In the genomic region with DNA sequence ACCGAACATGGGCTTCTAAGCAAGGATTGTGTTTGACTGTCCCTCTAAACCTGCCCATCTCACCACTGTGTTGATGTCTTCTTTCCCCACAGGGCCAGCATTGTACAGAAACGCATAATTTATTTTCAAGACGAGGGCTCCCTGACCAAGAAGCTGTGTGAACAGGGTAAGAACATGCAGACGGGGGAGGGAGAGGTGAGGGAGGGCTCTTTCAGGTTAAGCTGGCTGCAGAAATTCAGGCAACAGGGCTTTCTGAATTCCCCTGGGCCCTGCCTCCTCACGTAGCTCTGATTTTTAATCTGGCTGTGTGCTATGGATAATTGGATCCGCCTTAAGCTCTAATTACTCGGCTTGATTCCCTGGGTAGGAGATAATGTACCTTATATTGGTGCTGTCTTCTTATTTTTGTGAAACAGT, we compare ENCODE assay signal across 21 mouse cellular contexts.
DNase-seq lines count a peak whose midpoint lies in the region; ATAC-seq and TF ChIP-seq lines count a peak whose summit lies in the region.
"Had no signal": no experiment of that assay in that cellular context is flagged by ENCODE, and none has a peak within 500 bp of the region (broad histone marks: within the 10 kb centered on the region; RNA-seq: fewer than 3 reads in every experiment).

No protein-coding gene starts in this region.

- peaks cover 4% of the 10 kb centered on the region for H3K4me1 ChIP-seq in forebrain, embryonic 12.5 days
- H3K4me1 ChIP-seq in forebrain, embryonic 10.5 days, result peaks cover 9% of the 10 kb centered on the region
- 0 out of 2 replicates have a peak, but pooled peaks cover 5% of the 10 kb centered on the region for H3K4me1 ChIP-seq in hindbrain, embryonic 16.5 days (ENCODE audit: control insufficient read depth, insufficient read depth, low read depth, low read length)
- 0 out of 2 replicates have a peak, but pooled peaks cover 2% of the 10 kb centered on the region for H3K4me1 ChIP-seq in midbrain, postnatal 0 days (ENCODE audit: insufficient read depth, low read length)
- H3K4me1 ChIP-seq: kidney, embryonic 15.5 days; liver, embryonic 13.5 days; lung, embryonic 15.5 days had no signal

- no peak overlapping the region for H3K9ac ChIP-seq in forebrain, embryonic 12.5 days
- no peak overlapping the region for H3K9ac ChIP-seq in hindbrain, embryonic 16.5 days (ENCODE audit: low read depth, low read length)
- no peak overlapping the region for H3K9ac ChIP-seq in midbrain, postnatal 0 days (replicated peaks; ENCODE audit: low read length, poor library complexity, severe bottlenecking)
- H3K9ac ChIP-seq: embryonic facial prominence, embryonic 12.5 days; kidney, embryonic 15.5 days; liver, embryonic 13.5 days; lung, embryonic 15.5 days had no signal

- no peaks in the 10 kb centered on the region for H3K27me3 ChIP-seq in forebrain, embryonic 12.5 days
- H3K27me3 ChIP-seq in forebrain, embryonic 10.5 days (ENCODE audit: poor library complexity, severe bottlenecking), result no peaks in the 10 kb centered on the region
- no peaks in the 10 kb centered on the region for H3K27me3 ChIP-seq in hindbrain, embryonic 16.5 days (replicated peaks; ENCODE audit: control insufficient read depth, insufficient read depth, low read length)
- no peaks in the 10 kb centered on the region for H3K27me3 ChIP-seq in midbrain, postnatal 0 days (ENCODE audit: insufficient read depth, low read length)
- H3K27me3 ChIP-seq: embryonic facial prominence, embryonic 12.5 days; kidney, embryonic 15.5 days; liver, embryonic 13.5 days; lung, embryonic 15.5 days had no signal

- TF ChIP-seq POLR2A in brain, embryonic 14.5 days (IDR thresholded peaks at IDR 0.05; ENCODE audit: borderline replicate concordance, extremely low read depth, insufficient read depth, insufficient read length, poor library complexity, severe bottlenecking), result no peak

- DNase-seq in forebrain, embryonic 10.5 days (ENCODE audit: extremely low spot score, low spot score), result no peak
- DNase-seq in brain, embryonic 14.5 days (ENCODE audit: low read depth), result peak; percentile 80
- peak; percentile 45 for DNase-seq in midbrain, postnatal 0 days (ENCODE audit: low spot score)
- no peak for DNase-seq in kidney, postnatal 14 days
- DNase-seq in left cerebral cortex, postnatal 4 days, result no peak
- DNase-seq: adrenal gland, adult 8-10 months; cerebellum, adult 18-20 months; cerebellum, postnatal 36 days; heart, postnatal 14 days; layer of hippocampus, postnatal 36 days; liver, embryonic 13.5 days; right cerebral cortex, postnatal 25 days; thymus, postnatal 25 days had no signal

- no peaks in the 10 kb centered on the region for H3K36me3 ChIP-seq in forebrain, embryonic 12.5 days (replicated peaks)
- H3K36me3 ChIP-seq in forebrain, embryonic 10.5 days (replicated peaks), result no peaks in the 10 kb centered on the region
- no peaks in the 10 kb centered on the region for H3K36me3 ChIP-seq in hindbrain, embryonic 16.5 days (ENCODE audit: control insufficient read depth, insufficient read depth, low read length)
- no peaks in the 10 kb centered on the region for H3K36me3 ChIP-seq in midbrain, postnatal 0 days (ENCODE audit: insufficient read depth, low read length)
- H3K36me3 ChIP-seq: embryonic facial prominence, embryonic 12.5 days; kidney, embryonic 15.5 days; liver, embryonic 13.5 days; lung, embryonic 15.5 days had no signal

- no peak overlapping the region for H3K4me3 ChIP-seq in forebrain, embryonic 12.5 days (replicated peaks)
- no peak overlapping the region for H3K4me3 ChIP-seq in forebrain, embryonic 10.5 days
- no peak overlapping the region for H3K4me3 ChIP-seq in hindbrain, embryonic 16.5 days (ENCODE audit: low read length)
- H3K4me3 ChIP-seq in midbrain, postnatal 0 days (ENCODE audit: low read depth, low read length), result no peak overlapping the region
- H3K4me3 ChIP-seq: embryonic facial prominence, embryonic 12.5 days; kidney, embryonic 15.5 days; liver, embryonic 13.5 days; lung, embryonic 15.5 days; myocyte had no signal

- no peaks in the 10 kb centered on the region for H3K9me3 ChIP-seq in forebrain, embryonic 12.5 days
- no peaks in the 10 kb centered on the region for H3K9me3 ChIP-seq in forebrain, embryonic 10.5 days
- no peaks in the 10 kb centered on the region for H3K9me3 ChIP-seq in hindbrain, embryonic 16.5 days (ENCODE audit: control insufficient read depth, low read length)
- H3K9me3 ChIP-seq in midbrain, postnatal 0 days (ENCODE audit: low read length), result no peaks in the 10 kb centered on the region
- H3K9me3 ChIP-seq: embryonic facial prominence, embryonic 12.5 days; kidney, embryonic 15.5 days; liver, embryonic 13.5 days; lung, embryonic 15.5 days had no signal

- no peak for TF ChIP-seq CTCF in brain, embryonic 14.5 days (IDR thresholded peaks at IDR 0.05; ENCODE audit: borderline replicate concordance, extremely low read depth, insufficient read depth, insufficient read length)
- TF ChIP-seq CTCF in midbrain, postnatal 0 days (IDR thresholded peaks at IDR 0.05), result no peak

- H3K4me2 ChIP-seq in forebrain, embryonic 12.5 days, result no peak overlapping the region
- no peak overlapping the region for H3K4me2 ChIP-seq in hindbrain, embryonic 16.5 days (ENCODE audit: low read length)
- H3K4me2 ChIP-seq in midbrain, postnatal 0 days (ENCODE audit: low read depth, low read length, poor library complexity, severe bottlenecking), result no peak overlapping the region
- H3K4me2 ChIP-seq: embryonic facial prominence, embryonic 12.5 days; heart, embryonic 11.5 days; kidney, embryonic 15.5 days; liver, embryonic 13.5 days; lung, embryonic 15.5 days had no signal

- 41% methylated on average over 7 of the region's 7 CpGs for WGBS in forebrain, embryonic 12.5 days
- WGBS in forebrain, embryonic 10.5 days, result 61% methylated on average over 7 of the region's 7 CpGs
- 41% methylated on average over 7 of the region's 7 CpGs for WGBS in hindbrain, embryonic 16.5 days
- 30% methylated on average over 7 of the region's 7 CpGs for WGBS in midbrain, postnatal 0 days

- ATAC-seq in forebrain, embryonic 12.5 days (ENCODE audit: low FRiP score), result peak; percentile 63; the same call in 1 of the 2 replicates
- ATAC-seq in hindbrain, embryonic 16.5 days, result peak; percentile 52
- no peak for ATAC-seq in midbrain, postnatal 0 days (ENCODE audit: low FRiP score)
- ATAC-seq: intestine, embryonic 16.5 days had no signal

- intact Hi-C loops in left cerebral cortex, postnatal 4 days (cut with DNase I), result loop anchor here (10.0 kb wide), 1 partner anchor 114 kb away; the partner anchor contains the start of gene Spon1

- H3K27ac ChIP-seq in forebrain, embryonic 12.5 days, result peak overlapping the region; percentile 36; the same call in 1 of the 2 replicates
- H3K27ac ChIP-seq in forebrain, embryonic 10.5 days, result no peak overlapping the region
- no peak overlapping the region for H3K27ac ChIP-seq in hindbrain, embryonic 16.5 days (ENCODE audit: low read depth, low read length)
- 0 out of 2 replicates have a peak overlapping the region, but pooled peaks have one; percentile 38 for H3K27ac ChIP-seq in midbrain, postnatal 0 days (ENCODE audit: low read depth, low read length)
- H3K27ac ChIP-seq: embryonic facial prominence, embryonic 12.5 days; kidney, embryonic 15.5 days; liver, embryonic 13.5 days; lung, embryonic 15.5 days had no signal

Comparison
In these comparisons a context has a peak if more than half of its experiments do, and no peak if none do; other contexts are left out.
1. H3K27ac ChIP-seq: peak in forebrain, embryonic 12.5 days (single experiment) and midbrain, postnatal 0 days (single experiment); none in forebrain, embryonic 10.5 days (single experiment) and hindbrain, embryonic 16.5 days (single experiment).
2. DNase-seq: peak in brain, embryonic 14.5 days (single experiment) and midbrain, postnatal 0 days (single experiment); none in forebrain, embryonic 10.5 days (single experiment), kidney, postnatal 14 days (single experiment) and left cerebral cortex, postnatal 4 days (single experiment).